Mouse (Mus musculus) left cerebral cortex, adult 11 months (tissue): ENCODE data around the gene Gm20388.

Experiments used
- DNase-seq: peaks from one replicate; pipeline ENCODE4 v3.0.0; 2022; ENCODE audit warnings: low spot score

Gm20388 gene

GRCm38 (mm10) chr8:122727412-122727811, 2816.8 kb downstream of the Gm20388 start:
- DNase-seq = no peak

- no peak for DNase-seq
Observed at GRCm38 (mm10) chr8:122728630-122729029, 2818.0 kb downstream of the Gm20388 start.

- no peak for DNase-seq
Observed at GRCm38 (mm10) chr8:122735110-122735509, 2824.5 kb downstream of the Gm20388 start.

GRCm38 (mm10) chr8:122735542-122736473, 2825.2 kb downstream of the Gm20388 start:
- no peak for DNase-seq

- DNase-seq = no peak
Observed at GRCm38 (mm10) chr8:122736623-122737022, 2826.0 kb downstream of the Gm20388 start.

GRCm38 (mm10) chr8:122737071-122737470, 2826.4 kb downstream of the Gm20388 start:
- DNase-seq = no peak

- no peak for DNase-seq
Observed at GRCm38 (mm10) chr8:122737886-122738285, 2827.2 kb downstream of the Gm20388 start.

- DNase-seq = no peak
Observed at GRCm38 (mm10) chr8:122739102-122739725, 2828.6 kb downstream of the Gm20388 start.

GRCm38 (mm10) chr8:122742471-122742870, 2831.8 kb downstream of the Gm20388 start:
- DNase-seq = no peak

- DNase-seq = no peak
Observed at GRCm38 (mm10) chr8:122745022-122745749, 2834.5 kb downstream of the Gm20388 start.

GRCm38 (mm10) chr8:122745750-122746275, 2835.2 kb downstream of the Gm20388 start:
- DNase-seq = no peak

GRCm38 (mm10) chr8:122746439-122746838, 2835.8 kb downstream of the Gm20388 start:
- no peak for DNase-seq

GRCm38 (mm10) chr8:122747825-122748224, 2837.2 kb downstream of the Gm20388 start:
- DNase-seq = no peak

- peak; percentile 49 for DNase-seq
Observed at GRCm38 (mm10) chr8:122749333-122749958, 2838.8 kb downstream of the Gm20388 start.

GRCm38 (mm10) chr8:122751342-122751741, 2840.7 kb downstream of the Gm20388 start:
- no peak for DNase-seq

GRCm38 (mm10) chr8:122752111-122752721, 2841.6 kb downstream of the Gm20388 start:
- DNase-seq = no peak

- DNase-seq = no peak
Observed at GRCm38 (mm10) chr8:122758597-122758996, 2848.0 kb downstream of the Gm20388 start.

- DNase-seq = no peak
Observed at GRCm38 (mm10) chr8:122760116-122760515, 2849.5 kb downstream of the Gm20388 start.

GRCm38 (mm10) chr8:122761109-122761508, 2850.5 kb downstream of the Gm20388 start:
- DNase-seq = no peak

- no peak for DNase-seq
Observed at GRCm38 (mm10) chr8:122762731-122763266, 2852.2 kb downstream of the Gm20388 start.

- DNase-seq = no peak
Observed at GRCm38 (mm10) chr8:122763267-122763738, 2852.7 kb downstream of the Gm20388 start.
